Mouse (Mus musculus): ENCODE data around the gene Gm21905. TPM values are rescaled to one million over a fixed set of nuclear protein-coding genes. Genes with fewer than 3 reads are reported as not detected.

Gm21905 gene
- polyA plus RNA-seq, 1 experiment, result not detected

Other genes starting within 250 kb of the Gm21905 start
- gene Atp8a1, start 99.0 kb downstream of the Gm21905 start, polyA plus RNA-seq (2012; rRNA removed), result 9.4 and 13.4 TPM in 2 replicates
- not detected in 2 replicates for gene Gm5108, start 4.8 kb downstream of the Gm21905 start, polyA plus RNA-seq (2012; rRNA removed)
- not detected in 2 replicates for gene Grxcr1, start 85.4 kb upstream of the Gm21905 start, polyA plus RNA-seq (2012; rRNA removed)